Mouse (Mus musculus) neural tube, embryonic 13.5 days (tissue): ENCODE results near the gene Kcna10. TPM values are rescaled to one million over a fixed set of nuclear protein-coding genes. Genes with fewer than 3 reads are reported as not detected.
A peak's percentile ranks its signal among the peaks of the same experiment; 100 is the strongest.

Experiments used
- ATAC-seq: fragments of 200-750 bp; cut with Nextera tagmentation; 2 replicates; pipeline ENCODE4 v1.8.0; 2017; ENCODE audit warnings: low read depth, mild to moderate bottlenecking, moderate TSS enrichment, moderate library complexity
- H3K27ac ChIP-seq: fragments of 300-500 bp; sonication (generic); replicated peaks from 2 replicates; pipeline ENCODE4 v1.5.1; 2015; ENCODE audit warnings: moderate library complexity, mild to moderate bottlenecking, inconsistent platforms
- H3K27me3 ChIP-seq: fragments of 300-500 bp; sonication (generic); 2 replicates; pipeline ENCODE4 v1.6.1; 2015; ENCODE audit warnings: mild to moderate bottlenecking, inconsistent platforms
- H3K36me3 ChIP-seq: fragments of 300-500 bp; sonication (generic); 2 replicates; pipeline ENCODE4 v1.6.1; 2015; ENCODE audit warnings: mild to moderate bottlenecking, inconsistent platforms
- H3K4me1 ChIP-seq: fragments of 300-500 bp; sonication (generic); replicated peaks from 2 replicates; pipeline ENCODE4 v1.6.1; 2015; ENCODE audit warnings: inconsistent platforms
- H3K4me2 ChIP-seq: fragments of 300-500 bp; sonication (generic); 2 replicates; pipeline ENCODE4 v1.6.1; 2015; ENCODE audit warnings: inconsistent platforms, mild to moderate bottlenecking, moderate library complexity
- H3K4me3 ChIP-seq: fragments of 300-500 bp; sonication (generic); 2 replicates; pipeline ENCODE4 v1.5.1; 2015; ENCODE audit warnings: mild to moderate bottlenecking, inconsistent platforms
- H3K9ac ChIP-seq: fragments of 300-500 bp; sonication (generic); 2 replicates; pipeline ENCODE4 v1.6.1; 2015; ENCODE audit warnings: moderate library complexity, mild to moderate bottlenecking, inconsistent platforms
- H3K9me3 ChIP-seq: fragments of 300-500 bp; sonication (generic); 2 replicates; pipeline ENCODE4 v1.6.1; 2016; ENCODE audit warnings: inconsistent platforms
- WGBS: fragments of 180-500 bp; shearing (Covaris S2); methylation state at CpG from one replicate; pipeline ENCODE4 v1.1.7; 2015; 5-methylcytosine and 5-hydroxymethylcytosine counted together
- polyA plus RNA-seq: library from polyadenylated mRNA; unstranded; fragments of >200 nt; fragmentation: Nextera tagmentation; extraction: Ambion mirVana; gene quantifications from 2 replicates; pipeline ENCODE4 v1.2.1, GENCODE M21; 2015

Gene Kcna10
- polyA plus RNA-seq, result not detected in 2 replicates

GRCm38 (mm10) chr3:107182756-107183155 lies at the start of gene Kcna10:
Kcna10 (plus strand) TSS chr3:107183056.
- H3K4me2 ChIP-seq, result no peak within 1 kb of the TSS
- H3K9me3 ChIP-seq, result no peaks in the 10 kb centered on the region
- H3K27me3 ChIP-seq, result no peaks in the 10 kb centered on the region
- H3K36me3 ChIP-seq, result no peaks in the 10 kb centered on the region
- no peak within 1 kb of the TSS for H3K27ac ChIP-seq
- no peak for ATAC-seq
- 89% methylated on average over 1 of the region's 1 CpGs for WGBS
- no peaks in the 10 kb centered on the region for H3K4me1 ChIP-seq
- no peak within 1 kb of the TSS for H3K4me3 ChIP-seq
- H3K9ac ChIP-seq, result no peak within 1 kb of the TSS

- H3K36me3 ChIP-seq, result no peaks in the 10 kb centered on the region
- H3K27ac ChIP-seq, result no peak overlapping the region
- no peaks in the 10 kb centered on the region for H3K27me3 ChIP-seq
- H3K9ac ChIP-seq, result no peak overlapping the region
- WGBS, result 89% methylated on average over 3 of the region's 3 CpGs
- H3K4me2 ChIP-seq, result no peak overlapping the region
- no peaks in the 10 kb centered on the region for H3K9me3 ChIP-seq
- ATAC-seq, result no peak
- H3K4me1 ChIP-seq, result peaks cover 24% of the 10 kb centered on the region; the same call in 1 of the 2 replicates
- H3K4me3 ChIP-seq, result no peak overlapping the region
Measured at GRCm38 (mm10) chr3:107134457-107134856, 48.4 kb upstream of the Kcna10 start.

GRCm38 (mm10) chr3:107147126-107147525 lies 35.7 kb upstream of the Kcna10 start:
- Histone ChIP-seq H3K9ac (no peak overlapping the region), H3K9me3 (no peaks in the 10 kb centered on the region), H3K4me3 (no peak overlapping the region), H3K27me3 (no peaks in the 10 kb centered on the region), H3K36me3 (no peaks in the 10 kb centered on the region), H3K27ac (no peak overlapping the region), H3K4me1 (peaks cover 20% of the 10 kb centered on the region), H3K4me2 (no peak overlapping the region)
- no peak for ATAC-seq
- 58% methylated on average over 7 of the region's 7 CpGs for WGBS

- no peaks in the 10 kb centered on the region for H3K27me3 ChIP-seq
- no peaks in the 10 kb centered on the region for H3K36me3 ChIP-seq
- H3K4me2 ChIP-seq, result no peak overlapping the region
- 73% methylated on average over 3 of the region's 3 CpGs for WGBS
- peaks cover 20% of the 10 kb centered on the region for H3K4me1 ChIP-seq
- no peaks in the 10 kb centered on the region for H3K9me3 ChIP-seq
- no peak overlapping the region for H3K4me3 ChIP-seq
- no peak overlapping the region for H3K9ac ChIP-seq
- no peak overlapping the region for H3K27ac ChIP-seq
- no peak for ATAC-seq
Measured at GRCm38 (mm10) chr3:107149006-107149405, 33.9 kb upstream of the Kcna10 start.

- Histone ChIP-seq H3K4me2 (no peak overlapping the region), H3K36me3 (no peaks in the 10 kb centered on the region), H3K4me3 (no peak overlapping the region), H3K9ac (no peak overlapping the region), H3K27me3 (no peaks in the 10 kb centered on the region), H3K9me3 (no peaks in the 10 kb centered on the region), H3K4me1 (peaks cover 20% of the 10 kb centered on the region), H3K27ac (peak overlapping the region; percentile 74)
- 33% methylated on average over 3 of the region's 3 CpGs for WGBS
- ATAC-seq, result peak; percentile 76
Measured at GRCm38 (mm10) chr3:107150469-107150868, 32.4 kb upstream of the Kcna10 start.

GRCm38 (mm10) chr3:107150872-107151540 lies 31.9 kb upstream of the Kcna10 start:
- Histone ChIP-seq H3K36me3 (no peaks in the 10 kb centered on the region), H3K27ac (peak overlapping the region; percentile 74), H3K4me3 (no peak overlapping the region)

GRCm38 (mm10) chr3:107153772-107154655 lies 28.8 kb upstream of the Kcna10 start:
- Histone ChIP-seq H3K36me3 (no peaks in the 10 kb centered on the region), H3K4me2 (no peak overlapping the region), H3K27me3 (no peaks in the 10 kb centered on the region), H3K27ac (no peak overlapping the region), H3K9ac (no peak overlapping the region), H3K9me3 (no peaks in the 10 kb centered on the region), H3K4me3 (no peak overlapping the region), H3K4me1 (peaks cover 20% of the 10 kb centered on the region)
- 92% methylated on average over 11 of the region's 11 CpGs for WGBS
- ATAC-seq, result no peak

More at GRCm38 (mm10) chr3:107150872-107151540, 31.9 kb upstream of the Kcna10 start:
- Histone ChIP-seq H3K4me1 (peaks cover 20% of the 10 kb centered on the region), H3K4me2 (no peak overlapping the region), H3K9me3 (no peaks in the 10 kb centered on the region), H3K27me3 (no peaks in the 10 kb centered on the region), H3K9ac (no peak overlapping the region)
- WGBS, result 48% methylated on average over 7 of the region's 7 CpGs
- ATAC-seq, result peak; percentile 80

GRCm38 (mm10) chr3:107158856-107159255 lies 24.0 kb upstream of the Kcna10 start:
- H3K4me2 ChIP-seq, result no peak overlapping the region
- H3K9ac ChIP-seq, result no peak overlapping the region
- WGBS, result 72% methylated on average over 7 of the region's 7 CpGs
- H3K4me1 ChIP-seq, result peaks cover 9% of the 10 kb centered on the region
- ATAC-seq, result no peak
- H3K36me3 ChIP-seq, result no peaks in the 10 kb centered on the region
- no peaks in the 10 kb centered on the region for H3K9me3 ChIP-seq
- no peaks in the 10 kb centered on the region for H3K27me3 ChIP-seq
- no peak overlapping the region for H3K4me3 ChIP-seq
- no peak overlapping the region for H3K27ac ChIP-seq

- no peaks in the 10 kb centered on the region for H3K9me3 ChIP-seq
- H3K27ac ChIP-seq, result no peak overlapping the region
- no peak for ATAC-seq
- H3K4me2 ChIP-seq, result peak overlapping the region; percentile 52
- H3K36me3 ChIP-seq, result no peaks in the 10 kb centered on the region
- no peak overlapping the region for H3K4me3 ChIP-seq
- peaks cover 9% of the 10 kb centered on the region for H3K4me1 ChIP-seq
- H3K27me3 ChIP-seq, result no peaks in the 10 kb centered on the region
- 60% methylated on average over 3 of the region's 3 CpGs for WGBS
- H3K9ac ChIP-seq, result peak overlapping the region; percentile 59; the same call in 1 of the 2 replicates
Measured at GRCm38 (mm10) chr3:107159418-107159817, 23.4 kb upstream of the Kcna10 start.

GRCm38 (mm10) chr3:107159859-107160324 lies 23.0 kb upstream of the Kcna10 start:
- H3K27me3 ChIP-seq, result no peaks in the 10 kb centered on the region
- 4% methylated on average over 17 of the region's 17 CpGs for WGBS
- H3K4me3 ChIP-seq, result peak overlapping the region; percentile 25
- peaks cover 9% of the 10 kb centered on the region for H3K4me1 ChIP-seq
- peak overlapping the region; percentile 52 for H3K4me2 ChIP-seq
- H3K9me3 ChIP-seq, result no peaks in the 10 kb centered on the region
- peak; percentile 51; the same call in 1 of the 2 replicates for ATAC-seq
- H3K27ac ChIP-seq, result no peak overlapping the region
- no peaks in the 10 kb centered on the region for H3K36me3 ChIP-seq
- H3K9ac ChIP-seq, result peak overlapping the region; percentile 59

- 82% methylated on average over 2 of the region's 2 CpGs for WGBS
- ATAC-seq, result no peak
- no peaks in the 10 kb centered on the region for H3K27me3 ChIP-seq
Measured at GRCm38 (mm10) chr3:107162741-107163140, 20.1 kb upstream of the Kcna10 start.

GRCm38 (mm10) chr3:107169552-107169951 lies 13.3 kb upstream of the Kcna10 start:
- Histone ChIP-seq H3K4me2 (no peak overlapping the region), H3K27ac (no peak overlapping the region)
- WGBS, result 84% methylated on average over 2 of the region's 2 CpGs

More at GRCm38 (mm10) chr3:107162741-107163140, 20.1 kb upstream of the Kcna10 start:
- Histone ChIP-seq H3K4me2 (no peak overlapping the region), H3K4me3 (no peak overlapping the region), H3K36me3 (no peaks in the 10 kb centered on the region), H3K27ac (no peak overlapping the region), H3K4me1 (peaks cover 9% of the 10 kb centered on the region), H3K9ac (no peak overlapping the region), H3K9me3 (no peaks in the 10 kb centered on the region)

More at GRCm38 (mm10) chr3:107169552-107169951, 13.3 kb upstream of the Kcna10 start:
- ATAC-seq, result no peak
- no peak overlapping the region for H3K4me3 ChIP-seq
- H3K36me3 ChIP-seq, result no peaks in the 10 kb centered on the region
- no peaks in the 10 kb centered on the region for H3K27me3 ChIP-seq
- no peaks in the 10 kb centered on the region for H3K9me3 ChIP-seq
- no peak overlapping the region for H3K9ac ChIP-seq
- H3K4me1 ChIP-seq, result no peaks in the 10 kb centered on the region
